Mouse (Mus musculus) cortical plate, adult 2 months (tissue): Measurements from ENCODE around the gene Zfp873. TPM values are rescaled to one million over a fixed set of nuclear protein-coding genes. Genes with fewer than 3 reads are reported as not detected.
A peak's percentile ranks its signal among the peaks of the same experiment; 100 is the strongest.
"Not testable (repeated sequence)": the region's sequence is repeated elsewhere in the genome, so short reads cannot be mapped to it uniquely, and the experiment has no call there.

Experiments used
- H3K27ac ChIP-seq: fragments of 200-500 bp; 2 replicates; pipeline ENCODE4 v1.5.1; 2012; ENCODE audit warnings: low read length, control low read depth, inconsistent platforms; ENCODE audit not compliant: insufficient read depth
- H3K4me1 ChIP-seq: fragments of 200-500 bp; 2 replicates; pipeline ENCODE4 v1.6.1; 2011; ENCODE audit warnings: low read length; ENCODE audit not compliant: control insufficient read depth, insufficient read depth
- H3K4me3 ChIP-seq: fragments of 200-500 bp; 2 replicates; pipeline ENCODE4 v1.5.1; 2011; ENCODE audit warnings: mild to moderate bottlenecking, low read length, control low read depth; ENCODE audit not compliant: insufficient read depth
- CTCF ChIP-seq: fragments of 200-500 bp; IDR thresholded peaks from 2 replicates; pipeline ENCODE4 v1.5.1; 2011; ENCODE audit warnings: mild to moderate bottlenecking, control low read depth, low read length; ENCODE audit not compliant: insufficient read depth; ENCODE audit errors: extremely low read depth
- POLR2A ChIP-seq: fragments of 200-500 bp; IDR thresholded peaks from 2 replicates; pipeline ENCODE4 v1.6.1; 2011; ENCODE audit warnings: mild to moderate bottlenecking, low read length, control low read depth; ENCODE audit not compliant: insufficient read depth; ENCODE audit errors: extremely low read depth
- polyA plus RNA-seq: library from polyadenylated mRNA; depleted of rRNA; stranded (reverse); fragments of >200 nt; gene quantifications from 2 replicates; pipeline ENCODE4 v1.2.3, GENCODE M21; 2012; rRNA removed

Zfp873 gene
- 6.1 and 6.8 TPM in 2 replicates for polyA plus RNA-seq

DNA sequence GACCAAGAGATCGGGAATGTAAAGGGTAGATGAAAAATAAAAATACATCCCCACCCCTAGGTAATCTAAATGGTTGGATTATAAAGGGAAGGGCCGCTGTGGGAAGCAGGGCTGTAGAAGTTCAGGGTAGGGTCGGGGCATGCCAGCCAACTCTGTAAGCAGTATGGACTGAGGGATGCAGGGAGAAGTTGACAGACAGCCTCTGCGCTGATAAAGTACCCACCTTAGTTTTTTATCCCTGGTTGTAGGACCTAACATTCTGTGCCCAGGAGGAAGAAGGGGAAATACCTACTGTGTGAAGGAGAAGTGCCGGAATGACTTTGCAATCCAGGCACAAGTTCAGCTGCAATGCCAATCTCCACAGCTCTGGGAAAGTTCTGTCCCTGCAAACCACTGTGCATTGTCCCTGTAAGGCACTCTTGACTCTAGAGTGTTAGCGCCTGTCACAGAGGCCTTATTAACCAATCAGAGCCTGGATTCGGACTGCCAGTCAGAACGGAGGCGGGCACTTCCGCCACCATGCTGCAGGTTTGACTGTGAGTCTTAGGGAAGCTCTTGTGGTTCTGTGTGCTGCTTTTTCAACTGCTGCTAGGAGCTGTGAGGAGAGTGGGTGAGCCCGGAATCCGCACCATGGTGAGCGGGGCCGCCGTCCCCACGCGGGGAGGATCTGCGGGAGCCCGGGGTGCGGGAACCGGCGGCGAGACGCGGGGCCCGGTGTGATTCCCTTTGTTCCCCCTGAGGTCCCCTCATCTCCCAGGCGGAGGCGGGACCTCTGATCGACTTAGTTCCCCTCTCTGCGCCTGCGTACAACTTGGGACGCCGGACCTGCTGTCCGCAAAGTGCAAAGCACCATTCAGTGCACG, at the start of gene Zfp873:
Gene Zfp873, plus strand, starts transcription at position 527 of the 863 bp plus-strand sequence.
- Histone ChIP-seq H3K4me3 (peak within 1 kb of the TSS; percentile 45), H3K4me1 (no peaks in the 10 kb centered on the region), H3K27ac (peak within 1 kb of the TSS; percentile 76)
- no peak for TF ChIP-seq CTCF
- peak; percentile 72 for TF ChIP-seq POLR2A

DNA sequence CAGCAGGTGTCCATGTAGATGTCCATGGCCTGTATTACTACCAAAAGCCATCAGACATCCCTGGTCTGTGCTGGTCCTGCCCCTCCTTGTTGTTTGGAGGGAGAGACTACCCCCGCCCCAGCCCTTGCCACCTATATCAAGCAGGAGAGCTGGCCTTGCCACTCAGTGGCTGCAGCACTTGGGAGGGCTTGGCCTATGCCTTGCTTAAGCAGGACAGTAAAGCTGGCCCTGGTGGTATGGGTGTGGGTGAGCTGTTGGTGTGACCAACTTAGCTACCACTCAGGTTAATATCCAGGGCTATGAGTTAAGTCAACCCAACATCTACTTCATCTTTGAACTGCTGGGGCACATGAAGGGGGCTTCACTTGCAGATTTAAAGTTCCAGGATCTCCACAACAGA, 44.7 kb upstream of the Zfp873 start:
- H3K4me3 ChIP-seq, H3K4me1 ChIP-seq, H3K27ac ChIP-seq: not testable (repeated sequence)

DNA sequence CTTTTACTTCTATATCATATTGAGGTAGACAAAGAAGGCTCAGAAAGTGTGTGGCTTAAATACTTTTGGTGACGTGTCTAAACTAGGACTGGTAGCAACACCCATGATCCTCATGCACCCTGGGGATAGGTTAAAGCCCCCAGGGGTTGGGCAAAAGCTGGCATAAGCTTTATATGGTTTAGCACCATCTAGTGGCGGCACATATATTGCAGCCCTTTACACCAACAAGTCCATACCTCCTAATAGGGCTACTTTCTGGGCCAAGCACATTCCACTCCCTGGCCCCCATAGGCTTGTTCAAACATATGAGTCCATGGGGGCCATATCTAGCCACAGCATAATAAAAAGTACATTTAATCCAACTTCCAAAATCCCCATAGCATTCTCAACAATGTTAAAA, 43.1 kb upstream of the Zfp873 start:
- H3K4me1 ChIP-seq, H3K27ac ChIP-seq: not testable (repeated sequence)

DNA sequence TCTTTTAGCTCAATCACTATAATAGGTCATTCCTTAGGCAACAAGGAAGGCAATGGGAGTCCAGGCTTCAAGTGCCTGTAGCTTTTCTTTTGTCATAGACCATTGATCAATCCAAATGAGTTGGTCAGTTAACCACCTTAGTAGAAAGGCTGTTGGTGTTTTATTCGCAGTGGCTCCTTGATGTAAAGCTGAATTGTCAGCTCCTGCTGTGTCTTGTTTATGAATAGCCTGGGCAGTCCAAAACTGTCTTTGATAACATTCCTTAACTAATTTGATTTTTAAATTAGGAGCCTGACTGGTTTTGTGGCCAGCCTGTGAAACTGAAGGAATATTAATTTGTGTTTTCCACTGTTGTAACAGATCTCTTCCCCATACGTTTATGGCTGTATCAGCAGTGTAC, 5.7 kb upstream of the Zfp873 start:
- TF ChIP-seq CTCF (no peak), POLR2A (no peak)
- Histone ChIP-seq H3K4me1 (no peaks in the 10 kb centered on the region), H3K27ac (no peak overlapping the region), H3K4me3 (no peak overlapping the region)

More for the DNA sequence above, 43.1 kb upstream of the Zfp873 start:
- not testable (repeated sequence) for H3K4me3 ChIP-seq

DNA sequence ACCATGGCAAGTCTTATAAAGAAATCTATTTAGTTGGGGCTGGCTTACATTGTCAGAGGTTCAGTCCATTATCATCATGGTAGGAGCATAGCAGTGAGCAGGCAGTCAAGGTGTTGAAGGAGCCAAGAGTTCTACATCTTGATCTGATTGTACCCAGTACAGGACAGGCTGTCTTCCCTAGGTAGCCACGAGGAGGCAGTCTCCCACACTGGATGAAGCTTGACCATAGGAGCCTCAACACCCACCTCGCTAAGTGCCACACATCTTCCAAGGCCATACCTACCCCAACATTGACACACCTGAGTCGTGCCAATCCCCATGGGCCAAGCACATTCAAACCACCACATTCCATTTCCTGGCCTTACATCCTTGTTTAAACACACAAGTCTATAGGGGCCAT, 1.3 kb upstream of the Zfp873 start:
- Histone ChIP-seq H3K4me3 (no peak overlapping the region), H3K4me1 (no peaks in the 10 kb centered on the region), H3K27ac (no peak overlapping the region)
- TF ChIP-seq POLR2A = no peak
- no peak for TF ChIP-seq CTCF

DNA sequence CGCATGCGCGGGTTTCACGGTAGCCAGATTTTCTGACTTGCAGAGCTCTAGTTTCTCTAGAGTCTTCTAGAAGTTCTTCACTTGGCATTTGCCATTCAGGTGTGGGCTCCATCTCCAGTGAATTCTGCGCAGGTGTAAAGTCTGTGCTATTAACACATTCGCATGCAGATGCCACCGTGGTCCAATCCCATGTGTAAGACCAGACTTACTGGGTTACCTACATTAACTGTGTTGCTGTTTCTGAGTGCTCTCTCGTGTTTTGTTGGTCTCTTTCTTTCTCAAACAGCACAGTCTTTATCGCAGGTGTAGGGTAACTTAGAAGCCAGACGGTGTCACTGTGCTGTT, 509 bp downstream of the Zfp873 start:
- H3K4me3 ChIP-seq = peak overlapping the region; percentile 45
- H3K4me1 ChIP-seq, H3K27ac ChIP-seq: not testable (repeated sequence)

DNA sequence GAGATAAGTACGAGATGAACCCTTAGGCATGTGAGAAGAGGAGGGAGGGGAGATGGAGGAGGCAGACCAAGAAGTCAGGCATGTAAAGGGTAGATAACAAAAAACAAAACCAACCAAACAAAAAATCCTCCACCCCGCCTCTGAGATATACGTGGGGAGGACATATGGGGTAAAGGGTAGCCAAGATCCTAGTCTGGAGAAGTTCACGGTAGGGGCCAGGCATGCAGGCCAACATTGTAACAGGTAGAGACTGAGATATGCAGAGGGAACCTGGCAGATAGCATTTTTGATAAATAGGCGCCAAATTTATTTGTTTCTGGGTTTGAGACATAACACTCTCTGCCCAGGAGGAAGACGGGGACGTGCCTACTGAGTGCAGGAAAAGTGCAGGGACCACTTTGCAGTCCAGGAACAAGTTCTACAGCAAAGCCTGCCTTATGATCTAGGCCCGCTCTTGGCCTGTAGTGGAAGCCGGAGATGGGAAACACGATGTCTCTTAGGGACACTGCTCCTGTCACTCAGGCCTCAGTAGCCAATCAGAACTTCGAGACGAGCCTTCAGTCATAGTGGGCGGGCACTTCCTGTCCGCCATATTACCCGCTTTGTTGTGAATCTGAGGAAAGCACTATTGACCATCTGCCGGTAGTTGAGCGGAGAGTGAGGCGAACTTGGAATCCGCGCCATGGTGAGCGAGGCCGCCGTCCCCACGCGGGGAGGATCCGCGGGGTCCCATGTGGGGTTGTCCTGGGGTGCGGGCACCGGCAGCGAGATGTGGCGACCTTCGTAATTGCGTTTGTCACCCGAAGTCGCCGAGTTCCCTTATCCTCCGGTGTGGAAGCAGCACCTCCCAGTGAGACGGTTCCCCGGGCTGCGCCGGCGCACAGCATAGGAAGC, 35.1 kb downstream of the Zfp873 start, which contains the start of gene BC024063:
Gene BC024063, plus strand, starts transcription at position 626 of the 894 bp plus-strand sequence.
- peak within 1 kb of the TSS; percentile 39 for H3K4me3 ChIP-seq
- not testable (repeated sequence) for H3K4me1 ChIP-seq, H3K27ac ChIP-seq

DNA sequence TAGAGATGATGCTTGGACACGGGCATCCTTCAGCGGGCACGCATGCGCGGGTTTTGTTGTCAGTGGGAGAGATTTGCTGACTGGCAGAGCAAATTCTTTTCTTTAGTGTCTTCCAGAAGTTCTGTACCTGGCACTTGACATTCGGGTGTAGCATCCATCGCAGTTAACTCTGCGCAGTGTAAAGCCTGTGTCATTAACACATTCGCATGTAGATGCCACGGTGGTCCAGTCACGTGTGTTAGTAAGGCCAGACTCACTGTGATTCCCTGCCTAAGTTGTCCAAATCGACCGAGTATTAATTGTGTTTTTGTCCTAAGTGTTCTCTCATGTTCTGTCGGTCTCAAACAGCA, 35.7 kb downstream of the Zfp873 start:
- H3K4me1 ChIP-seq, H3K27ac ChIP-seq: not testable (repeated sequence)
- H3K4me3 ChIP-seq = peak overlapping the region; percentile 39

Other genes starting within 250 kb of the Zfp873 start
- gene Gm4767, start 235.9 kb upstream of the Zfp873 start, polyA plus RNA-seq = 0.49 and 0.65 TPM in 2 replicates
- 3.5 and 3.6 TPM in 2 replicates for gene Gm32687, start 184.2 kb upstream of the Zfp873 start, polyA plus RNA-seq
- gene Zfp781, start 117.6 kb upstream of the Zfp873 start, polyA plus RNA-seq = 2.4 TPM in 2 replicates
- 1.5 and 1.7 TPM in 2 replicates for gene BC024063, start 35.2 kb downstream of the Zfp873 start, polyA plus RNA-seq
- 3.2 and 3.4 TPM in 2 replicates for gene AU041133, start 79.9 kb downstream of the Zfp873 start, polyA plus RNA-seq
- 22.5 and 23.1 TPM in 2 replicates for gene Zfp938, start 193.2 kb downstream of the Zfp873 start, polyA plus RNA-seq